ENCODE assay signal across 8 mouse cellular contexts in genomic region chr11:22794734-22795133, GRCm38 (mm10).
"Had no signal": no experiment of that assay in that cellular context is flagged by ENCODE, and none has a peak within 500 bp of the region (broad histone marks: within the 10 kb centered on the region; RNA-seq: fewer than 3 reads in every experiment).

No protein-coding gene starts in this region.

- DNase-seq: kidney, adult 11 months; kidney, adult 9 months; kidney, postnatal 36 days; layer of hippocampus, adult 9-11 months; layer of hippocampus, postnatal 36 days; liver; lung, adult 18-20 months; midbrain, embryonic 14.5 days had no signal
